Mouse (Mus musculus): ENCODE results near the gene Slfn1. TPM values are rescaled to one million over a fixed set of nuclear protein-coding genes. Genes with fewer than 3 reads are reported as not detected.

The Slfn1 gene
- total RNA-seq (2012; rRNA removed) (not detected in 2 replicates), total RNA-seq (2014; rRNA removed) (not detected in 2 replicates), polyA plus RNA-seq (2012; ENCODE audit: insufficient read length, low read depth) (not detected in 2 replicates)

DNA sequence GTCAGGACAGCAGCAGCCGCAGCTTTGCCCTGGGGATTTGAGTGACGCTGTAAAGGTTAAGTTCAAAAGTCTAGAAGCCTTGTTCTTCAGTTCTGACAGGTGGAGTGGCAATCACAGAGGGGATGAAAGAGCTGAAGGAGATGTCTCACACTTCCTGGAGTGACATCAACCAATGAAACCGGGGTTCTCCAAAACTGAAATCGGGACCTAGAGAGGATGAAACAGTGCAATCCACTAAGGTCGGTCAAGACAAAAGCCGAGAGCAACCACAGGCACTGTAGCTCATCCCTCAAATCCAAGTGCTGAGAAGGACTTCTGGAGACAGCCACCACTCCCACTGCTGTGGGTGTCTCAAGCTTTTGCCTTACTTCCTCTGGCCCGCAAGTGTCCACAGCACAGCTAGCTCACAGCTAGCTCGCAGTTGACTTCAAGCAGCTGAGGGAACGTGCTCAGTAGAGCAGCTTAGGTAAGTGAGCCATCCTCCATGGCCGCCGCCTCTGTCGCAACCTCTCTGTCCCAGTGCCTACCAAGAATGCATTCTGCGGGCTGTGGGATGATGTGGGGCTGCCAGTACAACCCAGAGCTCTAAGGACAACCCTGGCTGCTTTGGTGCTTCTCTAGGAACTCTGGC, at the start of gene Slfn1:
Gene Slfn1 (plus strand): TSS at position 253 of the 631 bp plus-strand sequence.
- peak within 1 kb of the TSS in 1 of 3 experiments; percentile 6 for H3K4me3 ChIP-seq (replicated peaks in 1 of 3; ENCODE audit: low read depth in 2 of 3, low read length in 2 of 3, poor library complexity in 1 of 3)
- in situ Hi-C loops (cut with MboI; ENCODE audit: low pct_ligation_motif_present, low pct_unique_long_range_greater_than_20kb, low sequenced_read_pairs), result loop anchor here (25.0 kb wide), 1 partner anchor 96 kb away; no protein-coding TSS in a partner anchor

DNA sequence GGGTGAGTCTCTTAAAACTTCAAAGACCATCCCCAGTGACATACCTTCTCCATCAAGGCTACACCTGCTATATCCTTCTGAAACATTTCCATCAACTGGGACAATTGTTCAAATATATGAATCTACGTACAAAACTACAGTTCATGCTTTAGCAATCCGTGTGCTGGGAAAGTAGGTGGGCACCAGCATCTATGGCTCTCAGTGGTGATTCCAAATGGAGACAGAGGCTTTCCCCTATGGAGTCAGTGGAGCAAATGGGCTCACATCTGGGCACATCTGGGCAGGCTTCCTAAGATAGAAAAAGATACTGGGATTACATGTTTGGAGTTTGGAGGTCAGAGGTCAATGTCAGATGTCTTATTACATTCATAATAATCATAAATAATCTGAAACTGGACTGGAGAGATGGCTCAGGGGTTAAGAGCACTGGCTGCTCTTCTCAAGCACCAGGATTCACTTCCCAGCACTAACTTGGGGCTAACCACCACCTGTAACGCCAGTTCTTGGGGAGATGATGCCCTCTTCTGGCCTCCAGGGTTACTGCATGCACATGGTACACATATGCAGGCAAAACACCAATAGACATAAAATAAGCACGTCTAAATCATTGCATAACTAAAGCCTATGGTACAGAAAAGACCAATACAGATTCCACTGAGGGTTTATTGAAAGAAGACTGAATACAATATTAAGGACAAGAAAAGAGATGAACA, 48.5 kb upstream of the Slfn1 start:
- no peak for DNase-seq (ENCODE audit: extremely low read depth)
- peak overlapping the region; percentile 98; the same call in 1 of the 2 replicates for H3K9ac ChIP-seq (ENCODE audit: insufficient read depth, low read depth)
- H3K4me2 ChIP-seq (ENCODE audit: insufficient read depth, low read depth, poor library complexity, severe bottlenecking), result peak overlapping the region; percentile 95; the same call in 1 of the 2 replicates
- peaks cover 30 to 36% of the 10 kb centered on the region in 2 experiments for H3K36me3 ChIP-seq (replicated peaks in 1 of 2; ENCODE audit: control insufficient read depth in 1 of 2, insufficient read depth in 1 of 2, low read length in 1 of 2)
- H3K79me2 ChIP-seq (replicated peaks; ENCODE audit: control insufficient read depth, extremely low read depth, insufficient read depth, poor library complexity, severe bottlenecking), result peaks cover 62% of the 10 kb centered on the region
- in situ Hi-C loops (cut with MboI; ENCODE audit: low pct_ligation_motif_present, low pct_unique_long_range_greater_than_20kb, low sequenced_read_pairs), result no loop called here
- peaks cover 16% of the 10 kb centered on the region for H3K9me3 ChIP-seq (replicated peaks; ENCODE audit: low read length)
- H3K4me3 ChIP-seq (replicated peaks in 1 of 3; ENCODE audit: low read depth in 2 of 3, low read length in 2 of 3, poor library complexity in 1 of 3), result peak overlapping the region; percentile 59 to 98 (median 72)
- peak overlapping the region; percentile 89; the same call in 1 of the 2 replicates for H3K27ac ChIP-seq (ENCODE audit: insufficient read depth, low read depth)
- peaks cover 8 to 39% of the 10 kb centered on the region in 2 experiments for H3K4me1 ChIP-seq (ENCODE audit: control insufficient read depth in 1 of 2, insufficient read depth in 2 of 2)
- dilution Hi-C loops (cut with MboI; ENCODE audit: extremely low pct_ligation_motif_present, extremely low pct_unique_long_range_greater_than_20kb, low sequenced_read_pairs), result no loop called here
- no peaks in the 10 kb centered on the region for H3K27me3 ChIP-seq (replicated peaks)
- TF ChIP-seq RAD21 (IDR thresholded peaks at IDR 0.05; ENCODE audit: low read depth, low read length) (peak; percentile 37), USF2 (conservative IDR thresholded peaks at IDR 0.05; ENCODE audit: low read depth, low read length) (no peak), RCOR1 (conservative IDR thresholded peaks at IDR 0.05; ENCODE audit: low read depth, low read length) (no peak), MAFK (IDR thresholded peaks at IDR 0.05; ENCODE audit: insufficient replicate concordance, low read length) (no peak), ETS1 (conservative IDR thresholded peaks at IDR 0.05; ENCODE audit: low read depth, low read length) (no peak), SMC3 (IDR thresholded peaks at IDR 0.05; ENCODE audit: low read depth, low read length) (peak; percentile 54), ZMIZ1 (IDR thresholded peaks at IDR 0.05; ENCODE audit: low read depth, low read length) (no peak), HCFC1 (IDR thresholded peaks at IDR 0.05; ENCODE audit: low read depth, low read length) (no peak), CHD1 (IDR thresholded peaks at IDR 0.05; ENCODE audit: low read depth, low read length) (peak; percentile 51), JUND (conservative IDR thresholded peaks at IDR 0.05; ENCODE audit: low read depth, low read length) (no peak), NRF1 (IDR thresholded peaks at IDR 0.05; ENCODE audit: low read depth, low read length) (no peak), ZKSCAN1 (IDR thresholded peaks at IDR 0.05; ENCODE audit: borderline replicate concordance, low read depth, low read length) (no peak), POLR2A (IDR thresholded peaks at IDR 0.05; ENCODE audit: low read depth, low read length) (no peak), MAX (IDR thresholded peaks at IDR 0.05; ENCODE audit: low read length) (no peak), CTCF (conservative IDR thresholded peaks at IDR 0.05 in 1 of 2, IDR thresholded peaks at IDR 0.05 in 1 of 2; ENCODE audit: low read depth in 2 of 2, low read length in 2 of 2) (peak; percentile 54 to 62; a peak in 3 of 4 replicates), UBTF (IDR thresholded peaks at IDR 0.05; ENCODE audit: low read depth, low read length) (no peak)

More for the DNA sequence above, at the start of gene Slfn1:
- DNase-seq (ENCODE audit: extremely low read depth), result no peak
- H3K27ac ChIP-seq (ENCODE audit: insufficient read depth, low read depth), result no peak within 1 kb of the TSS
- H3K4me1 ChIP-seq (ENCODE audit: control insufficient read depth in 1 of 2, insufficient read depth in 2 of 2), result peaks cover 20 to 37% of the 10 kb centered on the region in 2 experiments
- no peak within 1 kb of the TSS for H3K9ac ChIP-seq (ENCODE audit: insufficient read depth, low read depth)
- no peaks in the 10 kb centered on the region for H3K79me2 ChIP-seq (replicated peaks; ENCODE audit: control insufficient read depth, extremely low read depth, insufficient read depth, poor library complexity, severe bottlenecking)
- peak within 1 kb of the TSS; percentile 68 for H3K4me2 ChIP-seq (ENCODE audit: insufficient read depth, low read depth, poor library complexity, severe bottlenecking)
- H3K36me3 ChIP-seq (replicated peaks in 1 of 2; ENCODE audit: control insufficient read depth in 1 of 2, insufficient read depth in 1 of 2, low read length in 1 of 2), result no peaks in the 10 kb centered on the region
- TF ChIP-seq TCF12 (IDR thresholded peaks at IDR 0.05; ENCODE audit: low read depth, low read length) (no peak), CTCF (conservative IDR thresholded peaks at IDR 0.05 in 1 of 2, IDR thresholded peaks at IDR 0.05 in 1 of 2; ENCODE audit: low read depth in 2 of 2, low read length in 2 of 2) (no peak), ZMIZ1 (IDR thresholded peaks at IDR 0.05; ENCODE audit: low read depth, low read length) (no peak), JUND (conservative IDR thresholded peaks at IDR 0.05; ENCODE audit: low read depth, low read length) (no peak), BHLHE40 (IDR thresholded peaks at IDR 0.05; ENCODE audit: low read depth, low read length) (no peak), MAFK (IDR thresholded peaks at IDR 0.05; ENCODE audit: insufficient replicate concordance, low read length) (no peak), RCOR1 (conservative IDR thresholded peaks at IDR 0.05; ENCODE audit: low read depth, low read length) (no peak), MXI1 (IDR thresholded peaks at IDR 0.05; ENCODE audit: low read depth, low read length) (peak; percentile 25; the same call in 1 of the 2 replicates), POLR2AphosphoS2 (IDR thresholded peaks at IDR 0.05; ENCODE audit: low read depth, low read length) (no peak), RAD21 (IDR thresholded peaks at IDR 0.05; ENCODE audit: low read depth, low read length) (no peak), USF1 (IDR thresholded peaks at IDR 0.05; ENCODE audit: low read depth, low read length) (no peak), EP300 (IDR thresholded peaks at IDR 0.05; ENCODE audit: low read length) (0 out of 2 replicates have a peak, but pooled peaks have one; percentile 7), MAX (IDR thresholded peaks at IDR 0.05; ENCODE audit: low read length) (0 out of 2 replicates have a peak, but pooled peaks have one; percentile 34), GABPA (IDR thresholded peaks at IDR 0.05; ENCODE audit: insufficient replicate concordance, low read depth, low read length) (no peak), USF2 (conservative IDR thresholded peaks at IDR 0.05; ENCODE audit: low read depth, low read length) (no peak), ZKSCAN1 (IDR thresholded peaks at IDR 0.05; ENCODE audit: borderline replicate concordance, low read depth, low read length) (no peak), MYC (IDR thresholded peaks at IDR 0.05; ENCODE audit: low read depth, low read length) (no peak), SIN3A (IDR thresholded peaks at IDR 0.05; ENCODE audit: low read length) (no peak)
- peaks cover 8% of the 10 kb centered on the region for H3K27me3 ChIP-seq (replicated peaks)
- dilution Hi-C loops (cut with MboI; ENCODE audit: extremely low pct_ligation_motif_present, extremely low pct_unique_long_range_greater_than_20kb, low sequenced_read_pairs), result no loop called here
- no peaks in the 10 kb centered on the region for H3K9me3 ChIP-seq (replicated peaks; ENCODE audit: low read length)
